Mouse (Mus musculus): ENCODE results near the gene Raf1.

Gene Raf1

DNA sequence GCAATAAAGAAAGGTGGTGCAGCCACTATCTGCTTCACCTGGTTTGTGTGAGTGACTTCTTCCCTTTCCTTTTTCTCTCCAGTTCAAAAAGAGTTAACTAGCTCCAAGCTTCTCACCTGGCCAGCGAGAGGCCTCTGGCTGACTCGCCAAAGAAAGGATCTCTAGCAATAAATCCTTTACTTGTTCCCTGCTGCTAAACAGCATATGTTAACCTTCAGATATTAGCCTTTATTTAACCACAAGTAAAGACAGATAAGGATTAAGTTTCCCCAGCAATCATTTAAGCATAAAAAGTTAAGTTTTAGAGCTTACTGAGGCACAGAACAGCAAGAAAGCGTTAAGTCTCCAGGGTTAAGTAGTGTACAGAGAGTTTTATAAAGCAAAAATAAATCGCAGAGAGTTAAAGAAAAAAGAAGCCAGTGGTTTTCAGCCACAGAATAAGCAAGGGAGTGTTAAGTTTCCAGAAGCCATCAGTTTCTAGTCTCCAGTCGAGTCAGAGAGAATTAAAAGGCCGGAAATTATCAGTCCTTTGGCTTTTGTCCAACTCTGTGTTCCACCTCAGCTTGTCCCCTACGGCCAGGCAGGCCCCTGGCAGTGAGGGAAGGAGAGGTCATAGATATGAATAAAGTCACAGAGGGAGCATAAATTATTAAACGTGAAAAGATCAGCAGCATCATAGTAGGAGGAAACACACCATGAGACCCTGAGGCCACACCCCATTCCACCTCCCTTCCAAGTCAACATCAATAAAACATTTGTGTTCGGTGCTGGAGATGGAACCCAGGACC, 15.9 kb upstream of the Raf1 start:
- TF ChIP-seq GATA4 (IDR thresholded peaks at IDR 0.05; ENCODE audit: insufficient replicate concordance, low read length): no peak

DNA sequence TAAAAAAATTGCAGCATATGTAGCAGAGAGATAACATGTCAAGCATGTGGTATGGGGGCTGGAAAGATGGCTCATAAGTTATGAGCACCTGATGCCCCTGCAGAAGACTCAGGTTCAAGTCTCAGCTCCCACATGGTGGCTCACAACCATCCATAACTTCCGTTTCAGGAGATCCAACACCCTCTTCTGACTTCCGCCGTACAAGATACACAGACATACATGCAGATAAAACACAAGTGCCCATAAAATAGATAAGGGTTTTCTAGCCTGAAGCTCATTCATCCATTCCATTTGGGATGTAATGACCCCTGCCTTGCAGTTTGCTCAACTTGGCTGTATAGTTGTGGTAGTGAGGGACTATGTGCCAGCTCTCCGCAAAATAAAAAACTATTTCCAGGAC, 13.7 kb upstream of the Raf1 start:
- TF ChIP-seq GATA4 (IDR thresholded peaks at IDR 0.05; ENCODE audit: insufficient replicate concordance, low read length): no peak

DNA sequence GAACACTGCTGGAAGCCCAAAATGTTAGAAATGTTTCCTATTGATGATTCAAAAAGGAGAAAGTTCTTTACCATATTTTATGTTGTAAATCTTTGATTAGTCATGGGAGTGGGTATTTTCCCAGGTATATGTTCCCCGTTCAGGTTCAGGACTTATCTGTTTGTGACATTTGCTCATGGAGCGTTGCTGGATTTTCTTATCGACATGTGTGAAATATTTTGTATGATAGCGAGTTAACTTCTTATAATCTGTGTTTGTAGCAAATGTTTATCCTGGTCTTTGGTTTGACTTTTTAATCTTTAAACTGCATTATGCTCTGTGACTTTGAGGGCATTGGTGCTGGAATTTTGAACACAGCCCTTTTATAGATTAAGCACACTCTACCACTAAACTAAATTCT, 12.2 kb upstream of the Raf1 start:
- TF ChIP-seq GATA4 (IDR thresholded peaks at IDR 0.05; ENCODE audit: insufficient replicate concordance, low read length): no peak

DNA sequence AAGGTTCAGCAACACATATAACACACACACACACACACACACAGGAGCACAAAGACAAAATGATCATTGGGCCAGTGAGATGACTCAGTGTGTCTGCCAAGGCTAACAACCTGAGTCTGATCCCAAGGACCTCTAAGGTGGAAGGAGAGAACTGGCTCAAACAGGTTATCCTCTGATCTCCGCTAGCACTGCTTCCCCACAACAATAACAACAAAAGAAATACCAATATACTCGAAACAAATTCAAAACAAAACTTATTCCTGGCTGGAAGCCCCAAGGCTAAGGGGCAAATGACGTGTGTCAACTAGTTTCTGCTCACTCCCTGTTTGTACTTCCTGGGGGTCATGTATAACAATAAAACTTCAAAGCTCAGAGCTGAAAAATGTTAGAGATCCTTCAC, 11.3 kb upstream of the Raf1 start:
- no peak for TF ChIP-seq GATA4 (IDR thresholded peaks at IDR 0.05; ENCODE audit: insufficient replicate concordance, low read length)

DNA sequence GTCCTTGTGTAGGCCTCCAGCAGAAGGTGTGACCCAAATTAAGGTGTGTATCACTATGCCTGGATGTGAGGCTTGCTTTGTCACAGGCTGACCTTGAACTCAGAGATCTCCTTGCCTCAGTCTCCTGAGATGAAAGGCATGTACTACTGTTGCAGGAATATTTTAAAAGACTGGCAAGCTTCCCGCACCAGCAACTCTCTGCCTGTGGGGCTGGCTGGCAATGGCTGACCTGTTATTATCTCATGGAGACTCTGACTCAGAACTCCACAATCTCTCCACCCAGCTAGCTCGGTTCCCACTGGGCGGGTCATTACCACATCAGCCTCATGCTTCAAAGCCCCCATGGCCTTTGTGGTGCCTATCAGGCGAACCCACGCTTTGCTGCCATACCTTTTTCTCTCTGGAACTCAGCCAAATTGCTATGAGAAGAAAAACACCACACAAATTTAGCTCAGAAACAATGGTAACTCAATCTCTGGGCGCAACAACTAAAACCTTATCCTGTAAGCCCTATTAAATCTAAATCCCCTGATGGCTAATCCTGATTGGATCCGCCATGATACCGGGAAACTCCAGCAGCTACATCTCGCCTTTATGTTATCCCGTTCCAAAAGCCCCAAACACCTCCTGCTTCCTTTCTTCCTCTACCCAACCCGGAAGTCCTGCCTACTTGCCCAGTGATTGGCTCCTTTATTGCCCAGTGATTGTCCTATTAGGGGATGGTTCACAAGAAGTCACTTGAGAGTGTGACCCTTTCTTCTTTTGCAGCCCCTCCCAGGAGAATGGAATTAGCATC, 8.6 kb upstream of the Raf1 start:
- no peak for TF ChIP-seq GATA4 (IDR thresholded peaks at IDR 0.05; ENCODE audit: insufficient replicate concordance, low read length)

DNA sequence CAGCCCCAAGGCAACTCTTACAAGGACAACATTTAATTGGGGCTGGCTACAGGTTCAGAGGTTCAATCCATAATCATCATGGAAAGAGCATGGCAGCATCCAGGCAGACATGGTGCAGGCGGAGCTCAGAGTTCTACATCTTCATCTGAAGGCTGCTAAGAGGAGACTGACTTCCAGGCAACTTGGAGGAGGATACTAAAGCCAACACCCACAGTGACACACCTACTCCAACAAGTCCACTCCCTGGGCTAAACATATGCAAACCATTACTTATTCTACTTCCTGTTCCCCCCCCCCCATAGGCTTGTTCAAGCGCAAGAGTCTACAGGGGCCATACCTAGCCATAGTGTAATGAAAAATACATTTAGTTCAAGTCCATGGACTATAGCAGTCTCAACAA, 7.8 kb upstream of the Raf1 start:
- TF ChIP-seq GATA4 (IDR thresholded peaks at IDR 0.05; ENCODE audit: insufficient replicate concordance, low read length): no peak

DNA sequence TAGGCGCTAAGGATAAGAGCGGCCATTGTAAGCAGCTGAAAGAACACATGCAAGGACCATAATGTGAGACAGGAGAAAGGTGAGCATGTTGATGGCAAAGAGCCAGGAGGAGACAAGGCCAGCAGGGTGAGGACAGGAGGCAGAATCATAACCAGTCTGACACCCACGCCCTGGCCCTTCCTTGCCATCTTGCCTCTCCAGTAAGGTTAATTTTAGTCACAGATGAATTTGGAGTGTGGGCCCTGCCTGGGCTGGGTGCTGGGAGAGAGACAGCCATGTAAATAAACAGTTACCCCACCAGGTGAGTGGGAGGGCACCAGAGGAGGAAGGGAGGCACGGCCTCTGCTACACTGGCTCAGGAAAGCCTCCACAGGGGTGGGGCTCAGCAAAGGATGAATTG, 4.6 kb upstream of the Raf1 start:
- TF ChIP-seq GATA4 (IDR thresholded peaks at IDR 0.05; ENCODE audit: insufficient replicate concordance, low read length): no peak

DNA sequence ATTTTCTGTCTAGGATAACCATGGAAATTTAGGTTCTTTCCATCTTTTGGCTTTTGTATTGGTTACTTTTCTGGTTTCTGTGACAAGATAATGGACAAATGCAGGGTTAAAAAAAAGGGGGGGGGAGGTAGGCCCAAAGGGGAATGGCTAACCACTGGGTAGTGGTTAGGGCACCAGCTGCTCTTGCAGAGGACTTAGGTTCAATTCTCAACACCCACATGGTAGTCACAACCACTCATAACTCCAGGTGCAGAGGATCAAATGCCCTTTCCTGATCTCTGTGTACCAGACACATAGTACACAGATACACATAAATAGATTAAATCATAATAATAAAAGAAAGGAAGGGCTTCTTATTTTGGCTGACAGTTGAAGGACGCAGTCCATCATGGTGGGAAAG, 1.6 kb upstream of the Raf1 start:
- no peak for TF ChIP-seq GATA4 (IDR thresholded peaks at IDR 0.05; ENCODE audit: insufficient replicate concordance, low read length)

DNA sequence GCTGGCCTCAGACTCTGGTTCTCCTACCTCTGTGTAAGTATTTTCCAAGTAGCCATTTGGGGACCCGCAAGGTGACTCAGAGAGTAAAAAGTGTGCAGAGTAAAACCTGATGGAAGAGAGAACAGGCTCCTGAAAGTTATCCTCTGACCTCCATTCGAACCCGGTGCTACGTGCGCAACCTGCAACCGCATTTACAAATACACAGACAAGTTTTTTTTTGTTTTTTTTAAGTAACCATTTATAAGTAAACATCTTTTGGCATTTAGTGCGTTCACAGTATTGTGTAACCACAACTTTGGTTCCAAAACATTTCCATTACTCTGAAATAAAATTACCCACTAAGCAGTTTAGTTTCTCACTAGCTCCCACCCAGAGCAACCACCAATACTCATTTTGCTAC, 1.0 kb upstream of the Raf1 start:
- TF ChIP-seq GATA4 (IDR thresholded peaks at IDR 0.05; ENCODE audit: insufficient replicate concordance, low read length): no peak

DNA sequence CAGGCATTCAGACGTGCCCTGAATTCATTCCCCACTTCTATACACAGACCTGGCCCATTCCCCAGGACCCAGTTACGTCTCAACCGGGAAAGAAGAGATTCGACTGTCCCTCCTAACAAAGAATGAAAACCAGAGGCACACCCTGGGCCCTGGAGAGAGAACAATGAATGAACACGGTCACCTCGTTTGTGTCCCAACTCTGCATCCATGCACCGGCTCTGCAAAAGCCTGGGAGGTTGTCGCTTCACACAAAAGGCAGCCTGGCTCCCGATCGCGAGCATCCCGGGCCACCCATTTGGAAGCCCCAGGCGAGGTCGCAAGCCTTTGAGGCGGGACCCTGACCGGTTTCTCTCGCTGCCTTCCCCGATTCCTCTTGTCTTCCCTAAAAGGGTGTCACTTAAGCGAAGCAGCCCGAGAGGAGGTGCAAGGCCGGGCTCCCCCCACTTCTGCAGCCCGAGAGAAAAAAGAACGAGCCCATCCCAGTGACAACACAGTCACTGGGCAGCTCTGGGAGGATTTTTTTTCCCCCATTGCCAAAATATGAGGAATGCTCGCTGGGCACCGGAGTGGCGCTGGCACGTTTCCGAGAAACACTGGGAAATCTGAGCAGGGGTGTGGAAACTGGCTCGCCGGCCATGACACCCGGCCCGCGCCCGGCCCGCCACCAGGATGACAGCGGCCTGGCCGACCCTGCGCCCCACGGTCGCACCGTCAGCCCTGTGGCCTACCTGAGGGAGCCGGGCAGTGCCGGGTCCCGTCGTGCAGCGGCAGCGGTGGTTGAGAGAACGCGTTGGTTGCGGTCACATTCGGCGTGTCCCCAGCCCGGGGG, 713 bp downstream of the Raf1 start:
- no peak for TF ChIP-seq GATA4 (IDR thresholded peaks at IDR 0.05; ENCODE audit: insufficient replicate concordance, low read length)

DNA sequence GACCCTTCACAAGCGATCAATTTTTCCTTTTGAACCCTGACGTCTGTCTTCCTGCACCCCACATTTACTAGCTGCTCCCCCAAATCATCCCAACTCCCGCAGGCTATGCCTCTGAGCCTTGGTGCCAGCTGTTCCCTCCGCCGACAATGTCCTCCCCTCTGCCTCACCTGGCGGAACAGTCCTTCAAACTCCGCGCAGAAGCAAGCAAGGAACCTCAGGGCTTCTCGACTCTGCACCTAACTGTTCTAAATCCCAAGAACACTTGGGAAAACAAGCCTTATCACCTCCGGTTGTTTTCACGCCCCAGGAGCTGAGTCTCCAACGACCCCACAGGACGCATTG, 1.3 kb downstream of the Raf1 start:
- no peak for TF ChIP-seq GATA4 (IDR thresholded peaks at IDR 0.05; ENCODE audit: insufficient replicate concordance, low read length)

DNA sequence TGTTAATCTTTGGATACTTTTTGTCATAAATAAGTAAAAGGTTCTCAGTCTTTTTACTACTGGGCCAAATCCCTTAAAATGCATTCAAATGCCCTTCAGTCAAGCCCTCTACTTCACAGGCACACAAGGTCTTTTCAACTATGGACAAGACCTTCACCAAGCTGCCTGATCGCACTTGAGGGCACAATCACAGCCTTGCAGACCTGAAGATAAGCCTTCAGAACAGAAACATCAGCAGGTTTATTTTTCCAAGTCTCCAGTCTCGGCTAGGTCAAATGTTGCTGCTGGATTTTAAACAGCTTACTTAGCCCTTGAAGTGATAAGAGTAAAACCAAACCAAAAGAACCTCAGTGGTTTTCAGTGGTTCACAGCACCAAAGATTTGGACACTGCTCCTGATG, 2.1 kb downstream of the Raf1 start:
- TF ChIP-seq GATA4 (IDR thresholded peaks at IDR 0.05; ENCODE audit: insufficient replicate concordance, low read length): no peak

DNA sequence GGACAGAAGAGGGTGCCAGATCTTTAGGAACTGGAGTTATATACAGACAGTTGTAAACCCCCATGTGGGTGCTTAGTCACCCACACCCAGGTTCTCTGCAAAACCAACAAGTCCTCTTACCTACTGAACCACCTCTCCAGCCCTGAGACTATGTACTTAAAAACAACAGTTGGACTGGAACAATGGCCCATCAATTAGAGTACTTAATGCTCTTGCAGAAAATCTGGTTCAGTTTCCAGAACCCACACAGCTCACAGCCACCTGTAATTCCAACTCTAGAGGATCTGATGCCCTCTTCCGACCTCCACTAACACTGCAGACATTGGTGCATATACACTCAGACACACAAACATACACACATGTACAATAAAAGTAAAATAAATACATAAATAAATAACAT, 3.7 kb downstream of the Raf1 start:
- TF ChIP-seq GATA4 (IDR thresholded peaks at IDR 0.05; ENCODE audit: insufficient replicate concordance, low read length): no peak

DNA sequence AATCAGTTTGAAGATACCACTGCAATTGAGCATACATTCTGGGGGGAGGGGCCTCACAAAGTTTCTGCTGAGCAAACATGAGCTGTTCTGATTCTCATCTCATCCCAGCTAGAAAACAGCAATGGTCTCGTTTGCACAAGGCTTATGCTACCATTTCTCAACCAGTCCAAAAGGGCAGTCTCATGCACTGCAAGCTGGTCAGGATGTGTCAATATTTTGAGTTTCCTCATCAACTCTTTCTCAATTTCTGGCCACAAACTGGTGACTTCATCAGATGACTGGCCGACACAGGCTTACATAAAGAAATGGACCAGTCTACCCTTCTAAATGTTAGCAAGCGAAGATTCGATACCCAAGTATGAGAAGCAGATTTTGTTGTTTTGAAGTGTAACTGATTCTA, 9.8 kb downstream of the Raf1 start:
- 0 out of 2 replicates have a peak, but pooled peaks have one; percentile 21 for TF ChIP-seq GATA4 (IDR thresholded peaks at IDR 0.05; ENCODE audit: insufficient replicate concordance, low read length)

DNA sequence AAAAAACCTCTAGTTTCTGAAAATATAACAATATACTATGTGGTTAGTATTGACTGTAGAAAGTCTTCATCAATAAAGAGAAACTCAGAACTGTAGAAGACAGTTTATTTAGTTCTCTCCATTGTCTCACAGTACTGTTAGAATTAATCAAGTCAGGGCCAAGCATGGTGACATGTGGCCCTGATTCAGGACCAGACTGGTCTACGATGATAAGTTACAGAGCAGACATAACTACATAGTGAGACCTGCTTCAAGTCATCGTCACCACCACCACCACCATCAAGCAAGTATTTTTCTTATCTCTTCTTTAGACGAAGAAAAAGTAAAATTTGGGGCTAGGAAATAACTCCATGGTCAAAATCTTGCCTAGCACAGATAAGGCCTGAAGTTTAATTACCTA, 12.2 kb downstream of the Raf1 start:
- TF ChIP-seq GATA4 (IDR thresholded peaks at IDR 0.05; ENCODE audit: insufficient replicate concordance, low read length): no peak

DNA sequence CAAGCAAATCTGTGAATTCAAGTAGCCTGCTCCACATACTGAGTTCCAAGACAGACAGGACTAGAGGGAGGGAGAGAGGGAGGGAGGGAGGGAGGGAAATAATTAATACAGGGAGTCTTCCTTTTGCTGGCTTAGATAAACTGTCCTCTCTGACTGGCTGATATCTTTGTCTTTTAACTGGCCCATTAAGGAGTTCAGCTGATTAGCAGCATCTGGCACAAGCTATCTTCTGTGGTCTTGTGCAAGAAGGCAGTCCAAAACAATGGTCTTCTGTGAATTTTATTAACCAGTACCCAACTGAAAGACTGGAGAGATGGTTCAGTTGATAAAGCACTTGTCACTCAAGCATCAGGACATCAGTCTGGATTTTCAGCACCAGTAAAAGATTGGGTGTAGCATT, 17.6 kb downstream of the Raf1 start:
- peak; percentile 53; the same call in 1 of the 2 replicates for TF ChIP-seq GATA4 (IDR thresholded peaks at IDR 0.05; ENCODE audit: insufficient replicate concordance, low read length)

Data from liver, adult (tissue).